Mouse (Mus musculus) kidney, postnatal 25 days (tissue): ENCODE results near the gene Egln3.

ENCODE experiments used
- DNase-seq, 2 experiments: peaks; one replicate each; pipeline ENCODE4 v3.0.0; 2021; ENCODE audit warnings: mixed read lengths in 2 of 2

Egln3 gene

GRCm38 (mm10) chr12:54203656-54204045 lies at the start of gene Egln3:
TSS of gene Egln3 (minus strand) at chr12:54203860.
- DNase-seq: peak; percentile 93 to 94

DNA sequence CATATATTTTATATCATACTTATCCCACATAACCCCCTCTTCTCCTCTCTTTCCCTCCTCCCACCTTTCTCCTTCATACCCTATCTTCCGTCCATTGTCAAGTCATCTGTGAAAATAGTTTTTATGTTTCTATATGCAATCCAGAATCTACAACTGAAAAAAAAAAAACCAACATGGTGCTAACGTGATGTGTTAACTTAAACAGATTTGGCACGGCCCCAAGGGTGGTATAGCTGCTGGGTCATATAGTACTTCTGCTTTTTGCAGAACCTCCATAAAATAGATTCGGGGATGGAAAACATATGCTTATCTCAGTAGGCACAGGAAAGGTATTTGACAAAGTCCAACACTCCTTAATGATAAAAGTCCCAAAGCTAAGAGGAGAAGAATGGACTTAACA lies 49.8 kb upstream of the Egln3 start:
- DNase-seq: no peak

- DNase-seq: no peak
Observed at GRCm38 (mm10) chr12:54251942-54252400, 48.3 kb upstream of the Egln3 start.

DNA sequence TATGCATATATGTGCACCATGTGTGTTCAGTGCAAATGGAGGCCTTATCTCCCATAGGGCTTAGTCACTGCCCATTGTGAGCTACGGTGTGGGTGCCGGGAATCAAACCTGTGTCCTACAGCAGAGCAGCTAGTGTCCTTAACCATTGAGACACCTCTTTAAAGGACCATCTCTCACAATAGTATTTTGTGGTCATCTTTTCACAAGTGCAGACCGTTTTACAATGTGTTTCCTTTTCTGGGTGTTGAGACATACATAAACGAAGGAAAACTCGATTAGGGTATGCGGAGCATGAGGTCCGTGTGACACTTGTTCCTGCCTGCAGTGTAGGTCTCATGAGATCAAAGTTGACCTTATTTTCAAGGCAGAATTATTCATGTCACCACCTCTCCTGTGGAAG lies 44.2 kb upstream of the Egln3 start:
- no peak for DNase-seq

- no peak for DNase-seq
Observed at GRCm38 (mm10) chr12:54243158-54243557, 39.5 kb upstream of the Egln3 start.

GRCm38 (mm10) chr12:54241976-54242375 lies 38.3 kb upstream of the Egln3 start:
- DNase-seq: no peak

DNA sequence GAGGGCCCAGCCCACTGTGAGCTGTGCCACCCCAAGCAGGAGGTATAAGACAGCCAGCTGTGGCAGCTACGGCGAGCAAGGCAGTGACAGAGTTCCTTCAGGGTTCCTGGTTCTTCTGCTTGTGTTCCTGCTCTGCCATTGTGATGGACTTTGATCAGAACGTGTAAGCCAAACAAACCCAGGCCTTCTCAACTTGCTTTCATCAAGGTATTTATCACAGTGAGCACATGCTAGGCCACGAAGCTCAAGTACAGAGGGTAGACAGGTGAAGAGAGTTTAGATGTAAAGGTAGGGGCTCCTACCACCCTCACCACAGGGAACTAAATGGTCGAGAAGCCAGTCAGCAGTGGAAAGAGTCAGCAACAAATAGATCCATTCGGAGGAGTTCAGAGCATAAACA lies 30.1 kb upstream of the Egln3 start:
- no peak for DNase-seq

DNA sequence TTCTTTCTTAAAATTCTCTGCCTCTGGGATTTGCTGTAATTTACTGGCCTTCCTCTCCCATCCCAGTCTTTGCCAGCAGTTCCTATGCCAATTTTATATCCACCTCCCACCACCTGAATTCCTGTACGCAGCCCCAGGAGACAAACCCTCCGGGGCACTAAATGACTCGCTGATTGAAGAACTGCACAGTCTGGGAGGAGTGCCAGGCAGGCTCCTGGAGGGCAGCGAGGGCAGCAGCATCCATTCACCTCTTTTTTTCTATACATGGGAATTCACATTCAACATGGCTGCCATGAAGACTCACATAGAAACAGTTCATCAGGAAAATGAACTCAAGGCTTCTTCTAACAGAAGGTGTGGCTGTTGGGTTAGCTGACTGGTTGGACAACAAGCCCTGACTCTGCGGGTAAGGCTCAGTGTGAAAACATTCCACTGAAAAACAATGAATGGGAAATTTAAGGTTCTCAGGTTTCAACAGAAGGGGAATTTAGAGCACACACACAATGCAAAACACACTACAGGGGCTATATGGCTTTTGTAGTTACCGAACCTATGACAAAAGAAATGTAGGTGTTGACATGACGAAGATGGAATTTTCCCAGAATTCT lies 29.4 kb upstream of the Egln3 start:
- no peak for DNase-seq

GRCm38 (mm10) chr12:54232456-54232855 lies 28.8 kb upstream of the Egln3 start:
- DNase-seq: no peak

GRCm38 (mm10) chr12:54227551-54227950 lies 23.9 kb upstream of the Egln3 start:
- no peak for DNase-seq

- DNase-seq: no peak
Observed at GRCm38 (mm10) chr12:54226341-54226740, 22.7 kb upstream of the Egln3 start.

- no peak for DNase-seq
Observed at GRCm38 (mm10) chr12:54225610-54226009, 21.9 kb upstream of the Egln3 start.

DNA sequence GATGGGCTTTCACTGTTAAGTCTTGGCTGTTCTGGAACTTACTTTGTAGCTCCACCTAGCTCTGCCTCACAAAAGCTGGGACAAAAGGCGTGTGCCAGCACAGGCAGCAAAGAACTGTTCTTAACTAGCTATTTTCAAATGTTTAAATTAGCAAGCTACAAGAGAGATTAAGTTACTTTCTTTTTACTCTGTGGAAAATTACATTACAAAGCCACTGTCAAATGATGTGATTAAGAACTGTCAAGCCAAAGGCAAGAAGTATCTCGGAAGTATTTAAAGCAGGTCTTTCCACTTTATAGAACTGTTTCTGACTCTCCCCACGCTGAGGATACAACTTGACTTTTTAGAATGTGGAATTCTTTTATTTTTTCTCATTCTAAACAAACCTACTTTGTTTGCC lies 21.4 kb upstream of the Egln3 start:
- DNase-seq: no peak

DNA sequence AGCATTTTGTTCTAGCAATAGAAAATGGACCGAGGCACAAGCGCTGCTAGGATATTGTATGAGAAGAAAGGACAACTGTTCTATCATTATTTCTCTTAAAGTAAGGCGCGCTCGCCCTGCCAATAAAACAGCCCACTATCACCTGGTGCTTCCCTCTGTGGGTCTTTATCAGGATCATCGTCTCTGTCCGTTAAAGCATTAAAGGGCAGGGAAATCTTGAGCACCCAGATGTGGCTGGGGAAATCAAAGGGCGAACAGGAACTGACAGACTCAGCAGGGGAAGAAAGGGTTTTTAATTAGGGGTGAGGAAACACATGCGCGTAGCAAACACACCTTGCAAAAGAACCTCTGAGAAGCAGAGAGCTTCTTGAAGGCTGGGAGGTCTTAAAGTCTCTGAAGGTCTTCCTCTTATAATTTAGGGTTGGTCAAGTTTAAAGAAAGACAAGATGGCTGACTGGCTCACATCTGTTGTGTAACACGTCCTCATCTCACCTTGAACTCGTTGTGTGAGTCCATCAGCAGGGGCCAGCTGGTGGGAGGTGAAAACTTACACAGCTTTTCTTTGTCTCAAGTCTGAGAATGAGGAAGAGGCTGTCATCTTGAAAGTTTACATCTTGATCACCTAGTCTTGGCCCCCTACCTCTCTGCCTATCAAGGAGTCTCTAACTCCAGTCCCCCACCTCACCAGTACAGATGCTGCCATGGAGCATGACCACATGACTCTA lies 18.5 kb upstream of the Egln3 start:
- no peak for DNase-seq

DNA sequence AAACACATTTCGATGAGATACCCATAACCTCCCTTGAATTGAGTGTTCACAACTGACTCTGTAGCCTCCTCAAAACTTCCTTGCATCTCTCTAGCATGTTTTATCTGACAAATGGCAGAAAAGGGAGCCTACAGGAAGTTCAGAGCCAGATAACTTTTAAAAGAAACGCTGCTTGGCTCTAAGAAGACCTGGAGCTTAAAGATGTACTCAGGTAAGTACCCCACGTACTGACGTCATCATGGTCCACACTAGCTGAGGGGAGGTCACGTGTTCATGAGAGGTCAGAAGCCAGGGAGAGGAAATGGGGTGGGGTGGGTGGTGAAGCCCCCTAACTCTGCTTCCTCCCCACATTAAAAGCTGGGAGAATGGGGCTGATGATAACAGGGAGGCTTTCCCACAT lies 13.0 kb upstream of the Egln3 start:
- no peak for DNase-seq

DNA sequence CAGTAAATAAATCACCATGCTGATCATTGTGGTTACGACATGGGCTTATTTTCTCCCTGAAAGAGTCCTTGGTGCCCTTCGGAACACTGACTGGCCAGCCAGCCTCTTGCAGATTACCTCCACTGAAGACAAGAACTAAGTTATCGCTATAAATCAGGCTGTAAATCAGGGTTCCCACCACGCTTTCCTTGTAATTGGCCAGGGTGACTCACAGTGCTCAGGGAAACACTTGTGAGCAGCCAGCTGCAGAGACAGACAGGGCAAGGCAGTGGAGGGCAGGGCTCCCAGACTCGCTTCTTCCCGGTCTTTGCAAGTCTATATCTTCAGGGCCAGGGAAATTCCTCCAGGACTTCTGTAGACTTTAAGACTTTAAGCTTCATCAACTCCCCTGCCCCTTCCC lies 10.8 kb upstream of the Egln3 start:
- DNase-seq: no peak

DNA sequence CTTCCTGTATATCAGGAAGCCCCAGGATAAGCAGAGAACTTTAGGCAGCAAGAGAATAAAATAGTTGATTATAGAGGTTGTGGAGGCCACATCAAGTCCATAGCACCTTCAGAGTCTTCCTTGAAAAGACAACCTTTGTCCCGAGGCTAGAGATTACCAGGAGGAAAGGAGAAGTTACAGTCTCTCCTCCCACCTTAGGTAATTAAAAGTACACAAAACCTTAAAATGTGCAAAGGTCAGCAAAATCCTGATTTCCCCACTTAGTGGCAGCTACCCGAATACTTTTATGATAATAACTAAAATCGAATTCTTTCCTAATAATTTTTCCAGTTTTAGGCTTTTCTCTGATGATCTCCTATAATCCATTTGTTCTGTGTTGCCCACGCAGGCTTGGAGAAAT lies 10.2 kb upstream of the Egln3 start:
- no peak for DNase-seq

DNA sequence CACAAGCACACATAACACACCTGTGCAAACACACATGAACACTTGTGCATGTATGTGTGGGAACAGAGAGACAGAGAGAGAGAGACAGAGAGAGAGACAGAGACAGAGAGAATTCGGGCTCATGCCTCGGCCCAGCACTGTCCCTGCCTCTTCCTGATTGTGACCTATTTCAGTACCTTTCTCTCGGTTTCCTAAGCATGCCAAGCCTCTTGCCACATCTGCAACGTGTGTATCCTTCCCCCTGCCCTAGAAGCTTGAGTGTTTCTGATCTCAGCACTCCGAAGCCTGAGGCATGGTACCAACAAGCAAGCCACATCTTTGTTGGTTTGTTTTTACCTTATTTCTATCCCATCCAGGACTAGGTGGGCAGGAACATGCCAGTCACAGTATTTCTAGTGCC lies 9.6 kb upstream of the Egln3 start:
- no peak for DNase-seq

GRCm38 (mm10) chr12:54209182-54209563 lies 5.5 kb upstream of the Egln3 start:
- DNase-seq: peak; percentile 57 to 76

GRCm38 (mm10) chr12:54208433-54209181 lies 4.9 kb upstream of the Egln3 start:
- no peak for DNase-seq

- DNase-seq: no peak
Observed at GRCm38 (mm10) chr12:54205731-54206130, 2.1 kb upstream of the Egln3 start.

DNA sequence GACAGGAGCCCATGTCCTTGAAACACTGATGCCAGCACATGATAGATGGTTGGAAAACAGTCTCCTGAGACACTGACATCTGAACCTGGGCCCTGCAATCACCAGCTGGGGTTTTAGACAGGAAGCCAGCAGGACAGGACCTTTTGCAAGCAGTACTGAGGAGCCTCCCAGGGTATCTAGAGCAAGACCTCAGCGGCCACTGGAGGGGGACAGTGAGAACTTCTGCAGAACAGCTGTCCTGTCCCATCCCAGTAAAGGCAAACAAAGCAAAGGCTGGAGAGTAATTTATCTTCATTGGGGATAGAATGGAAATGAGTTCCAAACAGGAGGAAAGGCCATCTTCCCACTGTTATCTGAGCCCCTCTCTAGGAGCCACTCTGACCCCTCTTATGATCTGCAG lies 1.5 kb upstream of the Egln3 start:
- peak; percentile 80 to 87 for DNase-seq

GRCm38 (mm10) chr12:54202765-54203655 lies 650 bp downstream of the Egln3 start:
- DNase-seq: peak; percentile 32 to 65
